Mouse (Mus musculus): ENCODE results near the gene Slc7a6.
"Not testable (repeated sequence)": the region's sequence is repeated elsewhere in the genome, so short reads cannot be mapped to it uniquely, and the experiment has no call there.

Slc7a6 gene

GRCm38 (mm10) chr8:106185628-106186270 is 17.1 kb downstream of the Slc7a6 start:
- no peak for DNase-seq (ENCODE audit: low spot score)

- DNase-seq (ENCODE audit: low spot score): no peak
Measured at GRCm38 (mm10) chr8:106186394-106186793, 17.7 kb downstream of the Slc7a6 start.

GRCm38 (mm10) chr8:106189162-106189561 is 20.5 kb downstream of the Slc7a6 start:
- no peak for DNase-seq (ENCODE audit: low spot score)

- no peak for DNase-seq (ENCODE audit: low spot score)
Measured at GRCm38 (mm10) chr8:106191639-106192038, 23.0 kb downstream of the Slc7a6 start.

GRCm38 (mm10) chr8:106193162-106193561 is 24.5 kb downstream of the Slc7a6 start:
- no peak for DNase-seq (ENCODE audit: low spot score)

GRCm38 (mm10) chr8:106194062-106194461 is 25.4 kb downstream of the Slc7a6 start:
- no peak for DNase-seq (ENCODE audit: low spot score)

GRCm38 (mm10) chr8:106198741-106199140 is 30.1 kb downstream of the Slc7a6 start:
- DNase-seq (ENCODE audit: low spot score): peak; percentile 23

GRCm38 (mm10) chr8:106199596-106199995 is 30.9 kb downstream of the Slc7a6 start:
- not testable (repeated sequence) for DNase-seq (ENCODE audit: low spot score)

- no peak for DNase-seq (ENCODE audit: low spot score)
Measured at GRCm38 (mm10) chr8:106210035-106210731, 41.5 kb downstream of the Slc7a6 start.

GRCm38 (mm10) chr8:106210821-106211345 is 42.2 kb downstream of the Slc7a6 start, which contains the start of the genes Slc7a6os and Prmt7:
Gene Slc7a6os, minus strand, starts transcription at chr8:106210935.
Gene Prmt7, plus strand, starts transcription at chr8:106210936.
- DNase-seq (ENCODE audit: low spot score): peak; percentile 93

GRCm38 (mm10) chr8:106211421-106211820 is 42.8 kb downstream of the Slc7a6 start:
- no peak for DNase-seq (ENCODE audit: low spot score)

- no peak for DNase-seq (ENCODE audit: low spot score)
Measured at GRCm38 (mm10) chr8:106213959-106214358, 45.3 kb downstream of the Slc7a6 start.

- DNase-seq (ENCODE audit: low spot score): no peak
Measured at GRCm38 (mm10) chr8:106219620-106220019, 51.0 kb downstream of the Slc7a6 start.

GRCm38 (mm10) chr8:106226589-106226988 is 57.9 kb downstream of the Slc7a6 start:
- DNase-seq (ENCODE audit: low spot score): peak; percentile 49

GRCm38 (mm10) chr8:106231536-106231935 is 62.9 kb downstream of the Slc7a6 start:
- no peak for DNase-seq (ENCODE audit: low spot score)

GRCm38 (mm10) chr8:106232751-106233150 is 64.1 kb downstream of the Slc7a6 start:
- DNase-seq (ENCODE audit: low spot score): no peak

GRCm38 (mm10) chr8:106234567-106235261 is 66.1 kb downstream of the Slc7a6 start:
- DNase-seq (ENCODE audit: low spot score): no peak

GRCm38 (mm10) chr8:106237106-106237505 is 68.4 kb downstream of the Slc7a6 start:
- no peak for DNase-seq (ENCODE audit: low spot score)
